Mouse (Mus musculus) adrenal gland, adult 18-20 months (tissue): ENCODE measurements around the gene Vps50. TPM values are rescaled to one million over a fixed set of nuclear protein-coding genes. Genes with fewer than 3 reads are reported as not detected.
A peak's percentile ranks its signal among the peaks of the same experiment; 100 is the strongest.
"Not testable (repeated sequence)": the region's sequence is repeated elsewhere in the genome, so short reads cannot be mapped to it uniquely, and the experiment has no call there.

Experiments
- DNase-seq, 2 experiments: peaks; one replicate each; pipeline ENCODE4 v3.0.0; 2021 to 2022; ENCODE audit warnings: low spot score in 2 of 2
- long read RNA-seq, 2 experiments: library from polyadenylated mRNA; stranded (forward); transcript quantifications; one replicate each; pipeline ENCODE4 v2.0.0; 2021
- total RNA-seq, 2 experiments: library from RNA; stranded (reverse); gene quantifications; 1 replicate in 1 of 2; 2 replicates in 1 of 2; pipeline ENCODE4 v1.2.3; 2021

Vps50 gene
- total RNA-seq = 10 to 100 TPM; 18.2 to 18.3 TPM
- long read RNA-seq, experiment 1, transcript Vps50-201 (28 exons, 3,788 nt) = major isoform, 14 of 16 reads
- long read RNA-seq, experiment 1, partial matches to known transcripts = 0 of 16 reads
- long read RNA-seq, experiment 1, other reads (novel, unspliced or antisense) = 2 of 16 reads
- long read RNA-seq, experiment 2, full-length matches to known transcripts = 31 of 40 reads
- long read RNA-seq, experiment 2, partial matches to known transcripts = 3 of 40 reads
- long read RNA-seq, experiment 2, other reads (novel, unspliced or antisense) = 6 of 40 reads

DNA sequence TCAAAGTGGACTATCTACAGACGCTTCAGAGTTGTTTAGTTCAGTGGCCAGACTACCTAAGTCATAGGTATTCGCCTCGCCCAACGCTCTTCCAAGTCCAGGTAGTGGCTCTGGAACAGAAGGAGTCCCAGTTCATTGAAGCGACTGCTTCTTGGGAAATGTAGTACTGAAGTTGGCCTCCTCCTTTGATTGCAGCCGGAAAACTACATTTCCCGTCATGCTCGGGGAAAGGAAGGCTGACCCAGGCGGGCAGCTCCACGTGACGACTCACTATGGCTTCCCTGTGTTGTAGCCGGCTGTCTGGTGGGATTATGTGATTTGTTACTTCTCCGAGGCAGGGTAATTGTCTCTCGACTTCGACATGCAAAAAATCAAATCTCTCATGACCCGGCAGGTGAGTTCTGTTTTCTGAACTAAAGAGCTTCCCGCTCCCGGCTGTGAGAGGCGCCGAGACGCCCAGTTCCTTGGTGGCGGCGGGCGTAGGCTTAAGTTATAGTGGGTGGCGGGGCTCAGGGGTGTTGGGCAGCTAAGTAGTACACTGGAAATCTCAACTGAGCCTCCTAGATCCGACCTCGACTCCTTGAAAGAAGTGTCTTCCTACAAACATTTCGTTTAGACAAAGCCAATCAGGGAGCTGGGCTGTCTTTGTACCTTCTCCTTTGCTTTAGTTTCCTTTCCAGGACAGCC, at the start of gene Vps50, which contains the start of gene Hepacam2:
Gene Vps50 (plus strand): TSS at position 221 of the 687 bp plus-strand sequence.
Gene Hepacam2 (minus strand): TSS at position 137 of the 687 bp plus-strand sequence.
- DNase-seq = peak; percentile 76 to 77

DNA sequence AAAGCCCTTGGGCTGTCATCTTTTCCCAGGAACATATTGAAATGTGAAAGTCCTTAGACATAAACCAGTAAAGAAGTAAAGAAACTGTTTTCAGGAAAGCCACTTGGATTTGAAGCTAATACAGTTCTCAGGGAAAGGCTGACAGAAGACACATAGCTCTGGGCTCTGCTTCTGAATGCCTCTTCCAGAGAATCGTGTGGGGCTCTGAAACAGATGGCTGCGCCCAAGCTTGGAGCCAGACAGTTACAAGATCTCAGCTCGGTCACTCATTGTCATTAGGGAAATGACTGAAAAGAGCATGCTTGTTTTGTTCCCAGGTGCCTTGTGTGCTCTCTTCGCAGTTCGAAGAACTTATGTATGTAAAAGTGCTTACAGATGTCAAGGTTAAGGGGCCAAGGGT, 43.8 kb upstream of the Vps50 start:
- no peak for DNase-seq

DNA sequence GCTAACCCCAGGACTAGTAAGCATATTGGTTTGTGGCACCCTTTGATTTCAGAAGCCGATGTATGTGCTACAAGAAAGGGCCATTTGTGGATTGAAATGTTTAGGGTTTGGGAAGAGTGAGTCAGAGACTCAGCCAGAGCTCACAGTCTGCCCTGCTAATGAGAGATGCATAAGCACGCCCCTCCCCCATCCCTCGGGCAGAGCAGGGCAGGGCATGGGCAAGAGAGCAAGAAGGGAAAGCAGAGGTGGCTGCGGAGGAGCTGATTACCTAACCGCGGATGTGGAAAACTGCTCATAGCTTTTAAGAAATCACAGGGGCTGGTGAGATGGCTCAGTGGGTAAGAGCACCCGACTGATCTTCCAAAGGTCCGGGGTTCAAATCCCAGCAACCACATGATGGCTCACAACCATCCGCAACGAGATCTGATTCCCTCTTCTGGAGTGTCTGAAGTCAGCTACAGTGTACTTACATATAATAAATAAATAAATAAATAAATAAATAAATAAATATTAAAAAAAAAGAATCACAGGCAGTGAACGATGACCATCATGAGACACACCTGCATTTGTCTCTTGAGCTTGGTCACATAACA, 42.1 kb upstream of the Vps50 start:
- DNase-seq = no peak

DNA sequence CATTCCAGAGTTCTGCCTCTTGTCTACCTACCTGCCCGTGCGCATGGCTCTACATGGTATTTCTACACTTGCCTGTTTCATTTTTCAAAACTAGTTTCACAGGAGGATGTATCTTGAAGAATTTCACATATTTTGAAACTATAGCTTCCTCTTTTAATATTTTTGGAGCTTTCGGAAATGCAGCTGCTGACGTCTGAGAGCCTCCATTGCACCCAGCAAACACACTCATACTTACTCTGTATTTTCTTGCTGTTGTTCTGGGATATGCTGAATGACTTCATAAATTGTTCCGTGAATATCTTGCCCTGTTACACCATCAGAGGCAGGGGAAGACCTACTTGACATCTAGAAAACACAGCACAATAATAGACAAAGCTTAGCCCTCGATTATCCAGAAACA, 35.2 kb upstream of the Vps50 start:
- DNase-seq = no peak

DNA sequence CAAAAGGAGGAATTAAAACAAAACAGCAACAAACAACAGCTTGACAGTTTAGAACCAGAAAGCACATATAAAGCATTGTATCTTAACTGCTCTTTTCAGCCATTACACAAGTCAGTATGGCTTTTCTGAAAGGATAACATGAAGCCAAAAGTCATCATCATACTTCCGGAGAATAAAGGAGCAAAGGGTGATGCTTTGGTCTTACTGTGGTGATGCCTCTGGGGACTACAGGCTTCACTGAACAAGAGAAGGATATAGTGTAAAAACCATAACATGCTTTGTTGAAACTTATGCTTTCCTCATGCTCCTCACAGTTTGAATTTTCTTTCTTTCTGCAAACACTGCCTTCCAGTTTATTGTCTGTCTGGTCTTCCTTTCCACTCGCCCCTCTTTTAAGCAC, 34.6 kb upstream of the Vps50 start:
- DNase-seq = no peak

DNA sequence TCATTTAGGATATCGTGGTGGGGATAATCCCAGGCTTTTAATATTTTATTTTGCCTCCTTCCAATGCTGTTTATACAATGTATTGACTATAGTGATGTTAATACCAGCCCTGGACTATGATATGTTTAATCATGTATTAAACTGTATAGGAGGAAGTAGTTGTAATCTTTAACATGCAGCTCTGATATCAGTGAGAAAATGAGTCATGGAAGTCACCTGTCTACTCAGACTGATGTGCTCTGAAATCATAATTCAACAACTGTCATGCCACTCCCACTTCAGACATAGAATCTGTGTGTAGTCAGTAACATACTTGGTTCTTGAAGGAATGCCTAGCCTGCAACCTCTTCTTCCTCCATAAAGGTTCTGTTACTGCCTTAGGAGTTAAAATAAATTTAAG, 29.6 kb upstream of the Vps50 start:
- DNase-seq = no peak

DNA sequence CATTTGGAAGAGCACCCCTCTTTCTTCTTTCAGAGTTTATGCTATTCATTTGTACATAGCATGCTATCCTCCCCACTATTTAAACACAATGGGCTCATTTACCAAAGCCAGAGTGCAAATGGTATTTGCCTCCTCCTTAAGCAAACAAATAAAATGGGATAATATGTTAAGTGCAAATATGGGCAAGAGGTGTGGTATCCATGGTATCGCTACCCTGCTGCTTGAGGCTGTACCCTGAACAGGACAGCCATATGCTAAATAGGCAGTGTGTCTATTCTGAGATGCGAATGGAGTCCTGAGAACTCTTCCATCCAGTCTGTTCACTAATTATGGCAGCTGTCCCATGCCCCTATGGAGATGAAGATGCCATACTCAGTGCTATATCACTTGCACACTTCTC, 27.5 kb upstream of the Vps50 start:
- no peak for DNase-seq

DNA sequence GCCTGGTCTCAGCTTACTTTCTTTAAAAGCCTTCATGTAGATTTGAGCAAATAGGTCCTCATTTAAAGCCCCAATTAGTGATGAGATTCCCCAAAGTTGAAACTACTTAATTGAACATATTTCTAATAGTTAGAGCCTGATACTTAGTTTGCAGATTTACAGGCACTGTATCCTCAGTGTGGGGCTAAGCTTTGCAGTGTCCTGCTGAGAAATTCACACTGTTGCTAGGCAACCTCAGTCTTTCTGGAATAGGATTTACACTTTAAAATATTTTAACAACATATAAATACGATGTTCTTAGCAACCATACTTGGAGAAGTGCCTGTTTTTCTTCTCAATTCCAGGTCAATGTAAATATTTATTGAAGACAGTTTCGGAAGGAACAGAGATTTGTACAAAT, 21.9 kb upstream of the Vps50 start:
- DNase-seq = no peak

DNA sequence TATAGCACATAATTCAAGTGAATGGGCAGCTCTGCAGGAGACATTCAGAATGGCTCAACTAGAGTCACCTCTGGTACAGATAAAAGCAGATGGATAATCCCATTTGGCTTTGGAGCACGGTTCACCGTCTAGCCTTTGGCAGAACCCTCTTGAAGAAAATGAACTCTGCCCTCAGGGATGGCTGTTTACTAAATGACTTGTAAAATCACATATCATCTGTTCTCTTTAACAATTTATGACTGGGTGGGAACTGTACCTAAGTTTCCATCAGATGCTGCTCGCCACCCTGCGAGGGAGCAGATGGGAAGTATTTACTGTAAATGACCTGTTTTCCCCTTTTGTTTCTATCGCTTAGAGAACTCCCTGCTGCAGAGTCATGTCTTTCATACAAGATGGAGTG, 18.3 kb upstream of the Vps50 start:
- no peak for DNase-seq

DNA sequence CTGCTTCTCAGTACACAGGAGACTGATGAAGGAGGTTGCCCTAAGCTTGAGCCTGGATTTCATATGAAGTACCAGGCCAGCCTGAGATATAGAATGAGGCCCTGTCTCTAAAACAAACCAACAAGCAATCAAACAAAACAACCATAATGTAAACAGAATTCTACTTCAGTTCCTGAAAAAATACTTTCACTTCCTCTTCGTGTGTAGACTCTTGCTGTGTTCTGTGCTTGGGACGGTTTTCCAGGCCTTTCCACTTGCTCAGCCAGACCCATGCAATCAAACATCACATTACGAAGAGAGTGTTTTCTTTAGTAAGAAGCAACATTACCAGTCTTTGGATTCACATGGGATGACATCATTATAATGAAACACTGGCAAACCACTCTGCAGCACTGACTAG, 16.5 kb upstream of the Vps50 start:
- DNase-seq = no peak

DNA sequence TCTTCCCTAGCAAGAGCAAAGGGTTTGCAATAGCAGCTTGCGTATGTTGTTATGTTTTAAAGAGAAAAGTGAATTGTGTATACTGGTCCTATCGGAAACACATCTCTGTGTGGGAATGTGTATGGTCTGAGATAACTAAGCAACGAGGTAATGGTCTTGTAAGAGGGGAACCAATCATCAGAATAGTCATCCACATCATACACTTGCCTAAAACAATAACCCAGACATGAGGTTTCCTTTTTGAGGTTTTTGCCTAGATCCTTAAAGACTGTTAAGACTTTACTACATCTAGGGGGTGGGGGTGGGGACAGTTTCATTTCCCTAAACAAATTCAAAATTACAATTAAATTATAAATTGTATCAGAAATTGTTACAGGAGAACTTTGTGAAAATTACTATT, 13.0 kb upstream of the Vps50 start:
- DNase-seq = no peak

DNA sequence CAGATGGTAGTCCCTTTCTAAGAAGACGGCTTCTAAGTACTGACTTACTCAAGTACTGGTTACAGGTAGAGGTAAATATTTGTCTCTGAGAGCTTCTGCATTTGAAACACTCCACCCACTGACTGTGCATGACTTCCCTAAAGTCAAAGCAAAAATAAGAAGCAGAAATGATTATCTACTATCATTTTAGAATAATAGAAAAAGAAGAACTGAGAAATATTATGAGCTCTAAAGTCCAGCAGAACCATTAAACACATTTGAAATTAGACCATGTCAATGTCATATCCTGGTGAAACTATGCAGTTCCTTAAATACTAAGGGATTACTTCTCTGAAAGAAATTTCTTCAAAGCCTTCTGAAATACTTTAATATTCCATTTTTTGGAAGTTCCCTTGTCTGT, 10.8 kb upstream of the Vps50 start:
- DNase-seq = no peak

DNA sequence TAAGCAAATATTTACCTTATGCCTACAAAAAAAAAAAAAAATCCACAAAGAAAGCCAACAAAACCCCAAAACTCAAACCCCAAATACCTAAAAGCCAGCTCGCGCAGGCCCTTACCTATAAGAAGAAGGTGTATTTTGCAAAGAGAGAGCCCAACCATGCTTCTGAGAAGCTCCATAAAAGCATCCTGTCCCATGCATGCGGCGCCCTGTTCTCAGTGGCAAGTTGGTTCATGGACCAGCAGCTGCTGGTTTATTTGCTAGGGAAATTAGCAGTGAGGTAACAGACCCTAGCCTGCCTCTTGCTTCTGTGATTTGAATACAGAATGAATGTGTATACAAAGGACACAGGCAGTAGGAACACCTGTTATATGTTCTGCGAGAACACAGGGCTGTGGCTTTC, 3.9 kb upstream of the Vps50 start:
- no peak for DNase-seq

DNA sequence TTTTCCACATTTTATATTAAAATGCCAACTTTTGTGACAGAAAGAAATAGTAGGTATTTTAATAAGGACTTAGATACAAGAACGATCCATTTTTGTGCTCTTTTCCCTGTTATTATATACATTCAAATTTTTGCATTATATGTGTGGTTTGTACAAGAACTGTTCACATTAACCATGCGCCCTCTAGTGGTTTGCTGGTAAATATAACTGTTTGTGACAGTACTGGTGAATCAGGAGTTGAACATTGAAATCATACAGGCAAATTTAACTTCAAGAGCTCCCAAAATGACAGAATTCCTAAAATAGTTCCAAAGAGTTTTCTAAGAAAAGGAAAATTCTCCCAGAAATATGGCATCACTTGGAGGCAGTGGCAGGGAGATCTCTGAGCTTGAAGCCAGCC, 2.0 kb upstream of the Vps50 start:
- DNase-seq = no peak

DNA sequence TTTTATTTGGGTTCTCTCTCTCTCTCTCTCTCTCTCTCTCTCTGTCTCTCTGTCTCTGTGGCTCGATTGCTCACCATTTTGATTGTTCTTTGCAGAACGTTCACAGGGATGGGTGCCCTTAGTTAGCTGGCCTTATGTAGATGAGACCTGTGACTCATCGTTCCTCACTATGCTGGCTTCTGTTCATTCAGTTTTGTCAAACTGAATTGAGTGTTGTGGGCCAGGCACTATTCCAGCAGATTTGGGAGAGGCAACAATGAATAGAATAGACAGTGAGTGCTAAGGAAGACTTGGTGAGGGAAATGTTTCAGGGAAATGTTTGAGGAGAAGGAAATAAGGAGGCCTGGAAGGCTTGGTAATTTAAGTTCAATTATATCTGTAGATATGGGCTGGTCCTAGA, 2.1 kb downstream of the Vps50 start:
- DNase-seq = no peak

DNA sequence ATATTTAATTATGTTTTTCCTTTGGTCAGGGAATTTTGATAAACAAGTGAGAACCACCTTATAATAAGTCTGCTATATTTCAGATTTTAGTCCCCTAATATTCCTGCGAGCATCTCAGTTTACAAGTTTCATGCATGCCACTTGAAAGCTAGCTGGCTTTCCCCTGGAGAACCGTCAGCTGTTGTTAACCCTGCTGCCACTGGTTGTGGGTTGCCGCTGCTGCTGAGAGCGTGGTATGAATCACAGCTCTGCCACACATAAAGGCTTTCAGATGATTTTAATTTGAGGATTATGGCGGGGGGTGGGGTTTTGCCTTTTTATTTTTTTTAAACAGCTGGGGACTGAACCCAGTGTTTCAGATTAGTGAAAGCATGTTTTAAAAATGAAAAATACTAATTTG, 7.1 kb downstream of the Vps50 start:
- no peak for DNase-seq

DNA sequence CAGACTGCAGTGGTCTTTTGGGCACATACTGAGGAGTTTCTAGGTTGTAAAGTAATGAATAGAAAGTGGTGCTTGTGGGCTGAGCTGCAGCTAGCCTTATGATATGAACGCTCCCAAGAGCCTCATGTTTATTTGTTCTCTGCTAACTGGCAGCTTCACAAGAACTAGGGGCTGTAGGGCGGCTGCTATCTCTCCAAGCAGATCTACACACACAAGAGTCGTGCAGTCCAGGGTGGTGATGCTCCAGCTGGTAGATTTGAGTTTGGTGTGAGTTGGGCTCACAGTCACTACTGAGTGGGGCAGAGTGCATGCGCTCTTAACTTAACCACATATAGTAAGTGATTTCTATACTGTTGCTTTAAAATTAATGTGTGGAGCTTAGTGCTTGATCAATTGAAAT, 8.9 kb downstream of the Vps50 start:
- DNase-seq = no peak

DNA sequence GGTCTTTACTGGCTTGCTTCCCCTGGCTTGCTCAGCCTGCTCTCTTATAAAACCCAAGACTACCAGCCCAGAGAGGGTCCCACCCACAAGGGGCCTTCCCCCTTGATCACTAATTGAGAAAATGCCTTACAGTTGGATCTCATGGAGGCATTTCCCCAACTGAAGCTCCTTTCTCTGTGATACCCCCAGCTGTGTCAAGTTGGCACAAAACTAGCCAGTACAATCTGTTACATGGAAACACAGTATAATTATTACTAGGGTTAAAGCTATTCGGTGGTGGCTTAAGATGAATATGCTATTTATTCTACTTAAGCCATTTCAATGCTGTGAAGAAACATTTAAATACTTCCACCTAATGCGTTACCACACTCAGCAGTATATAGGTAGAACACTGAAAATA, 10.0 kb downstream of the Vps50 start:
- DNase-seq = not testable (repeated sequence)

DNA sequence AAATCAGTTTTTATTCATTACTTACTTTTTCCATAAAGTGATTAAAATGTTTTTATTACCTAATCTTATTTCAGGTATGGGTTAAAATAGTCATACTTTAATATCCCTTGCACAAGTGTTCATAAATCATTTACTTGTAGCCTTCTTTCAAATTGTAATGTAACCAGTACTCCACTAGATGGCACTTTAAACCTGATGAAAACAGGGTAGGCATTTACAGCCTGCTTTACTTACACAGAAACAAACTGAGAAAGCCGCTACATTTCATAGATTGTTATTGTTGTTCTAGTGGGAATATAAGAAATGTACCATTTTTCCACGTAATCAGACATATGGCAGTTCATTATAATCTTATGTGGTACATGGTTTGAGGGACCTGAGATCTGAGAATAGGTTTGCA, 11.6 kb downstream of the Vps50 start:
- no peak for DNase-seq

DNA sequence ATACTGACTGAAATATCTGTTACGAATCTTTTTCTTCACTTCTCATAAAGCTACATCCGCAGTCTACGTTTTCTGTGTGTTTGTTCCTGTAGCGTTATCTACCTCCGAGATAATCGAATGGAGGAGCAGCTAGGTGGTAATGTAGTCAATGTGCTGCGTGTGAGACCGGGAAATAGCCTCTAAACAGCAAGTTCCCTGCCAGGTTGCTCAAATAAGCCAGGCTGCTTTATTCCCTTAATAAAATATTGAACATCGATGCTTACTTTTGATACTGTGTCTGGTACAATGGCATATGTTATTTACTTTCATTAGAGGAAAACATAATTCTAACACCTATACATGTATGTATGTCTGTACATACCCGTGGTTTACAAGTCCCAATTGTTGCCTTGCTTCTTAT, 12.9 kb downstream of the Vps50 start:
- DNase-seq = no peak

DNA sequence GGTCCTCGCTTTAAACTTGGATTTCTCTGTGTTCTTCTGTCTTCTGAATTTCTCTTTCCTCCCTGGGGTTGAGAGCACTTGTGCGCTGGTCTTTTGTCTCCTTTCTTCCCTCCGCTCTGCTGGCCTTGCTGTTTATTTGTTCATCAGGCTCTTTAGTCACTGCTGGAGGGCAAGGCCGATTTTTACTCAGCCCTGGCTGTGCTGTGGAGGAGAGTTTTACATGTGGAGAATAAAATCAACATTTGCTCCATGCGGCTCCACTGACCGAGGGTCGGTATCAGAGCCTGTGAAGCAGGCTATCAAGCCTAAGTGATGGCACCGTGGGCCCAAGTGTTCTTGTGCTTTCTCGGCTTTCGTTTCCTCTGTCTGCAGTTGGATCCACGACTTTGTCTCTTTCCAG, 13.4 kb downstream of the Vps50 start:
- peak in 1 of 2 experiments; percentile 15 for DNase-seq

DNA sequence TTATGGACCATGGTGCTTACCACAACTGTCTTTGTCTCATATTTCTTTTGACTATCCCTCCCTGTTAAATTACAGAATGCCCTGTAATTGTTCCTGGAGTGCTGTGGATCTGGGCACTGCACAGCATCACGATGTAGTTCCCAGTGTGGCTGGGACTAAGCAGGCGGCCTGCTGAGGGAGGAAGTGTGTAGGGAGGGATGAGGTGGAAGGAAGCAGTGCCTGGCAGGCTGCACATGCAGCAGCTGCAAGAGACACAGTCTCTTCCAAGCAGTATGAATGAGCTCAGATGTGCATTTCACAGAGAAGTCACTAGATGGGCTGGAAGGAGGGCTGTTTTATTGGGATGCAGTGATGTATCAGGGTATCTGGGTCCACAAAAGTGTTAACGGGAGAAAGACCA, 14.4 kb downstream of the Vps50 start:
- no peak for DNase-seq

DNA sequence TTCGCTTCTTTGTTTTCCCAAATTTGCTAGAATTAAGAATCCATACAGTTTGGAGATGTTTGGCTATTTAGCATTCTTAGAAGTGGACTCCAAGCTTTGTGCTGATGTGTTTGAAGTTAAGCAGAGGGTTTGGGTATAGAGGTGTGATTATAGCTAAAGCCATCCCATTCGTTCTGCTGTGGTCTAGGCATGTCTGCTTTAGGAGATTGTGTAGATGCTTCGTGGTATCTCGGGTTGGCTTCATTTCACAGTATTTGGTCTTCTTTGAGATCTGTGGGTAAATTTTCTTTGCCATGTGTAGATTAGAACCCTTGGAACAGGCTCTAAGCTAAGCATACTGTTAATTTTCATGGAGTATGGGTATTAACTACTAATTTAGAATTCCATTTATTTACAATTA, 30.0 kb downstream of the Vps50 start:
- no peak for DNase-seq
